Mouse (Mus musculus) limb, embryonic 11.5 days (tissue): Measurements from ENCODE around the gene 4933430I17Rik. TPM values are rescaled to one million over a fixed set of nuclear protein-coding genes. Genes with fewer than 3 reads are reported as not detected.

Experiments
- ATAC-seq: fragments of 200-750 bp; cut with Nextera tagmentation; 2 replicates; pipeline ENCODE4 v1.8.0; 2017; ENCODE audit warnings: low read depth; ENCODE audit not compliant: insufficient number of reproducible peaks, low FRiP score, low TSS enrichment
- DNase-seq: peaks from one replicate; pipeline ENCODE4 v3.0.0-alpha.2; 2015; ENCODE audit warnings: low spot score
- H3K27ac ChIP-seq: fragments of 300-500 bp; sonication (generic); replicated peaks from 2 replicates; pipeline ENCODE4 v1.5.1; 2014; ENCODE audit warnings: low read depth, mild to moderate bottlenecking, low read length
- H3K27me3 ChIP-seq: fragments of 300-500 bp; sonication (generic); 2 replicates; pipeline ENCODE4 v1.6.1; 2014; ENCODE audit warnings: mild to moderate bottlenecking, low read length, mixed read lengths; ENCODE audit not compliant: control insufficient read depth, insufficient read depth
- H3K36me3 ChIP-seq: fragments of 300-500 bp; sonication (generic); 2 replicates; pipeline ENCODE4 v1.6.1; 2014; ENCODE audit warnings: mild to moderate bottlenecking, low read length, moderate library complexity, mixed read lengths; ENCODE audit not compliant: control insufficient read depth, insufficient read depth
- H3K4me1 ChIP-seq: fragments of 300-500 bp; sonication (generic); 2 replicates; pipeline ENCODE4 v1.6.1; 2014; ENCODE audit warnings: low read length, mixed read lengths; ENCODE audit not compliant: control insufficient read depth, insufficient read depth
- H3K4me2 ChIP-seq: fragments of 300-500 bp; sonication (generic); 2 replicates; pipeline ENCODE4 v1.6.1; 2014; ENCODE audit warnings: low read depth, mild to moderate bottlenecking, moderate library complexity; ENCODE audit not compliant: severe bottlenecking
- H3K4me3 ChIP-seq: fragments of 300-500 bp; sonication (generic); 2 replicates; pipeline ENCODE4 v1.5.1; 2014; ENCODE audit warnings: low read depth, low read length
- H3K9ac ChIP-seq: fragments of 300-500 bp; sonication (generic); 2 replicates; pipeline ENCODE4 v1.6.1; 2014; ENCODE audit warnings: mild to moderate bottlenecking, low read length
- H3K9me3 ChIP-seq: fragments of 300-500 bp; sonication (generic); 2 replicates; pipeline ENCODE4 v1.6.1; 2016; ENCODE audit warnings: low read length; ENCODE audit not compliant: control insufficient read depth
- WGBS: fragments of 180-500 bp; shearing (Covaris S2); extraction: QIAGEN DNeasy Blood & Tissue Kit; methylation state at CpG from one replicate; pipeline ENCODE4 v1.1.7; 2014; 5-methylcytosine and 5-hydroxymethylcytosine counted together
- polyA plus RNA-seq: library from polyadenylated mRNA; unstranded; fragments of >200 nt; fragmentation: Nextera tagmentation; extraction: Ambion mirVana; gene quantifications from 2 replicates; pipeline ENCODE4 v1.2.1, GENCODE M21; 2014

4933430I17Rik gene
- polyA plus RNA-seq, 1 experiment from 2014 or later: 1.4 TPM

GRCm38 (mm10) chr4:62485450-62486161 lies 39.6 kb upstream of the 4933430I17Rik start:
- no peak for ATAC-seq
- Histone ChIP-seq H3K27ac (no peak overlapping the region), H3K4me1 (no peaks in the 10 kb centered on the region), H3K36me3 (no peaks in the 10 kb centered on the region), H3K9me3 (no peaks in the 10 kb centered on the region), H3K4me2 (no peak overlapping the region), H3K27me3 (peaks cover 6% of the 10 kb centered on the region), H3K9ac (no peak overlapping the region), H3K4me3 (no peak overlapping the region)
- 90% methylated on average over 8 of the region's 8 CpGs for WGBS
- DNase-seq: no peak

GRCm38 (mm10) chr4:62486162-62486696 lies 38.9 kb upstream of the 4933430I17Rik start:
- ATAC-seq: no peak

GRCm38 (mm10) chr4:62487172-62487571 lies 38.0 kb upstream of the 4933430I17Rik start:
- WGBS: 92% methylated on average over 5 of the region's 5 CpGs
- no peaks in the 10 kb centered on the region for H3K36me3 ChIP-seq
- no peak overlapping the region for H3K4me3 ChIP-seq
- H3K27me3 ChIP-seq: no peaks in the 10 kb centered on the region
- no peak for ATAC-seq
- H3K9ac ChIP-seq: no peak overlapping the region
- H3K4me2 ChIP-seq: no peak overlapping the region
- no peak overlapping the region for H3K27ac ChIP-seq
- no peak for DNase-seq
- H3K4me1 ChIP-seq: no peaks in the 10 kb centered on the region
- H3K9me3 ChIP-seq: no peaks in the 10 kb centered on the region

More at GRCm38 (mm10) chr4:62486162-62486696, 38.9 kb upstream of the 4933430I17Rik start:
- no peak overlapping the region for H3K27ac ChIP-seq
- H3K9ac ChIP-seq: no peak overlapping the region
- no peaks in the 10 kb centered on the region for H3K36me3 ChIP-seq
- no peaks in the 10 kb centered on the region for H3K9me3 ChIP-seq
- peaks cover under 1% of the 10 kb centered on the region; the same call in 1 of the 2 replicates for H3K27me3 ChIP-seq
- no peak overlapping the region for H3K4me3 ChIP-seq
- whole genome bisulfite sequencing: 89% methylated on average over 15 of the region's 15 CpGs
- DNase-seq: no peak
- no peak overlapping the region for H3K4me2 ChIP-seq
- H3K4me1 ChIP-seq: no peaks in the 10 kb centered on the region

GRCm38 (mm10) chr4:62487914-62488313 lies 37.3 kb upstream of the 4933430I17Rik start:
- H3K27me3 ChIP-seq: no peaks in the 10 kb centered on the region
- no peak overlapping the region for H3K9ac ChIP-seq
- no peaks in the 10 kb centered on the region for H3K4me1 ChIP-seq
- 95% methylated on average over 2 of the region's 2 CpGs for WGBS
- no peak overlapping the region for H3K4me2 ChIP-seq
- ATAC-seq (no peak), DNase-seq (no peak)
- no peaks in the 10 kb centered on the region for H3K36me3 ChIP-seq
- H3K27ac ChIP-seq: no peak overlapping the region
- H3K9me3 ChIP-seq: no peaks in the 10 kb centered on the region
- no peak overlapping the region for H3K4me3 ChIP-seq

- ATAC-seq (no peak), DNase-seq (no peak)
- no peak overlapping the region for H3K4me3 ChIP-seq
- H3K9ac ChIP-seq: no peak overlapping the region
- no peak overlapping the region for H3K4me2 ChIP-seq
- H3K27ac ChIP-seq: no peak overlapping the region
- H3K9me3 ChIP-seq: no peaks in the 10 kb centered on the region
- no peaks in the 10 kb centered on the region for H3K36me3 ChIP-seq
- H3K27me3 ChIP-seq: no peaks in the 10 kb centered on the region
- 91% methylated on average over 2 of the region's 2 CpGs for WGBS
- no peaks in the 10 kb centered on the region for H3K4me1 ChIP-seq
These were observed 32.5 kb upstream of the 4933430I17Rik start for GRCm38 (mm10) chr4:62492682-62493081.

- ATAC-seq (no peak), DNase-seq (no peak)
- no peak overlapping the region for H3K9ac ChIP-seq
- H3K36me3 ChIP-seq: no peaks in the 10 kb centered on the region
- no peaks in the 10 kb centered on the region for H3K9me3 ChIP-seq
- H3K4me2 ChIP-seq: no peak overlapping the region
- no peak overlapping the region for H3K4me3 ChIP-seq
- no peaks in the 10 kb centered on the region for H3K27me3 ChIP-seq
- no peaks in the 10 kb centered on the region for H3K4me1 ChIP-seq
- no peak overlapping the region for H3K27ac ChIP-seq
- WGBS: 72% methylated on average over 9 of the region's 9 CpGs
These were observed 30.9 kb upstream of the 4933430I17Rik start for GRCm38 (mm10) chr4:62494230-62494629.

- peaks cover 2% of the 10 kb centered on the region; the same call in 1 of the 2 replicates for H3K4me1 ChIP-seq
- no peak overlapping the region for H3K27ac ChIP-seq
- H3K9ac ChIP-seq: no peak overlapping the region
- no peak for ATAC-seq
- H3K36me3 ChIP-seq: peaks cover 5% of the 10 kb centered on the region; the same call in 1 of the 2 replicates
- H3K9me3 ChIP-seq: no peaks in the 10 kb centered on the region
- 75% methylated on average over 8 of the region's 8 CpGs for WGBS
- no peak overlapping the region for H3K4me3 ChIP-seq
- DNase-seq: no peak
- no peaks in the 10 kb centered on the region for H3K27me3 ChIP-seq
- no peak overlapping the region for H3K4me2 ChIP-seq
These were observed 29.2 kb upstream of the 4933430I17Rik start for GRCm38 (mm10) chr4:62495946-62496345.

- Histone ChIP-seq H3K27me3 (no peaks in the 10 kb centered on the region), H3K4me2 (no peak overlapping the region), H3K9me3 (no peaks in the 10 kb centered on the region), H3K4me3 (no peak overlapping the region), H3K4me1 (peaks cover 3% of the 10 kb centered on the region; the same call in 1 of the 2 replicates), H3K36me3 (peaks cover 5% of the 10 kb centered on the region; the same call in 1 of the 2 replicates), H3K9ac (no peak overlapping the region), H3K27ac (no peak overlapping the region)
- ATAC-seq (no peak), DNase-seq (no peak)
- 90% methylated on average over 8 of the region's 8 CpGs for WGBS
These were observed 28.4 kb upstream of the 4933430I17Rik start for GRCm38 (mm10) chr4:62496815-62497214.
